Comparison of ENCODE assay signal across 8 mouse cellular contexts in the genomic region with DNA sequence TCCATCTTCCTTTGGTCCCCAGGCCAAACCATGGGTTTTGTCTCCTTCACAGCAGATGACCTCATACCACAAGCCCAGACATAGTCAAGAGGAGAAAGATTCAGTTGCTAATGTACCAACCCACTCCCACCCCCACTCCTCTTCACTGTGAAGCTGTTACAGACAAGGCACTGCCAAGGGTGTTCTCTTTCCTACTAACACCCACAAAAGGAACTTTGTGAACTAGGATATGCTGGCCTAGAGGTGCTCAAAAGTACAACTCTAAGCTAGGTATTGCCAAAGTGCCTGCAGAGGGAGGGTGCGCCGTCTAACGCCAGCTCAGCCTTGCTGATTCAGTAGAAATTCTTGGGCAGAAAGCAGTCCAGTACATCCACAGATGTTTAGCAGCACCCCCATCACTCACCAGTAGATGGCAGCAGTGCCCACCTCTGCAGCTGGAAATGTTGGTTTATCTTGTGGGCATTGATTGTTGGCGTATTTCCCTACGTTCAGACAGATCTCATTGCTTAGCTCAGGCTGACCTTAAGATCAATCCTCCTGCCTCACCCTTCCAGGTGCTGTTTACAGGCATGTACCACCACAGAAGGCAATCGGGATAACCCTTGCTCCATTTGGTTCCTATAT. TPM values are rescaled to one million over a fixed set of nuclear protein-coding genes. Genes with fewer than 3 reads are reported as not detected.
DNase-seq lines count a peak whose midpoint lies in the region; ATAC-seq and TF ChIP-seq lines count a peak whose summit lies in the region.

No protein-coding gene starts in this region.

- in situ Hi-C loops in Patski (cut with MboI; ENCODE audit: low pct_unique_long_range_greater_than_20kb): loop anchor here (5.0 kb wide), 1 partner anchor 255 kb away; no protein-coding TSS in a partner anchor

- no peak overlapping the region for H3K27ac ChIP-seq in left cerebral cortex, adult 2 months

- H3K4me3 ChIP-seq in left cerebral cortex, adult 2 months: no peak overlapping the region

- peak; percentile 93 for TF ChIP-seq CTCF in Patski (IDR thresholded peaks at IDR 0.05)
- TF ChIP-seq CTCF in left cerebral cortex, adult 2 months (IDR thresholded peaks at IDR 0.05): peak; percentile 94

- no peaks in the 10 kb centered on the region for H3K27me3 ChIP-seq in Patski

- intact Hi-C loops in left cerebral cortex, adult 2 months (cut with DNase I): loop anchor here (1.0 to 5.0 kb wide), 2 partner anchors 55 to 257 kb away; a partner anchor contains a TSS

- POLR2A ChIA-PET in Patski (lab: Charles Lee): interaction anchor here (0.7 kb wide), 1 partner anchor 235 kb away, joined by 3 read pairs; no protein-coding TSS in a partner anchor

- CTCF ChIA-PET in Patski (lab: Charles Lee): interaction anchor here (0.7 to 3.2 kb wide), 17 partner anchors 9 to 257 kb away, joined by 3 to 14 read pairs (median 4); no protein-coding TSS in a partner anchor

- ATAC-seq in Patski: no peak
- ATAC-seq in megakaryocyte-erythroid progenitor cell, adult 5-6 weeks (replicated peaks; ENCODE audit: low FRiP score, low TSS enrichment, poor library complexity, severe bottlenecking): peak; percentile 86

- DNase-seq in Patski (ENCODE audit: low read depth, low spot score): peak; percentile 24
- peak; percentile 38 for DNase-seq in cerebellum, adult 8-10 months
- DNase-seq in frontal cortex, adult 2 months (ENCODE audit: extremely low spot score in 1 of 2, low spot score in 1 of 2): peak; percentile 44 to 86
- DNase-seq in hindlimb bud, embryonic 11.5 days (ENCODE audit: extremely low spot score, low read depth, low spot score): peak; percentile 53
- peak; percentile 71 to 76 for DNase-seq in left cerebral cortex, adult 2 months (ENCODE audit: extremely low spot score in 1 of 2, low spot score in 2 of 2)
- peak; percentile 35 to 47 for DNase-seq in right cerebral cortex, postnatal 36 days (ENCODE audit: low spot score in 2 of 2)
- peak; percentile 57 for DNase-seq in yolk sac, embryonic 10.5 days (ENCODE audit: low spot score)

RNA-seq across cellular contexts. Expression of a gene that starts 54.0 kb away (rescaled TPM):
- polyA plus RNA-seq in Patski (2021): 0.04 TPM
- polyA plus RNA-seq in frontal cortex, adult 2 months (2012; rRNA removed): 3.9 and 7.4 TPM in 2 replicates
- 1 to 10 TPM; 4.7 to 5.0 TPM for total RNA-seq in left cerebral cortex, adult 2 months (2021)
- total RNA-seq in megakaryocyte-erythroid progenitor cell, adult 5-6 weeks (2014; fragmentation: Nextera tagmentation): 0.15 TPM in 1 of 2 replicates, not detected in the other
- 0.09 TPM in 1 of 2 replicates, not detected in the other for total RNA-seq in megakaryocyte-erythroid progenitor cell, adult 5-6 weeks (2017)

Comparison
In these comparisons a context has a peak if more than half of its experiments do, and no peak if none do; other contexts are left out.
1. RNA of a gene that starts 54.0 kb away (total RNA-seq): 4.7 to 5.0 TPM in left cerebral cortex, adult 2 months; 0.09 to 0.15 TPM in megakaryocyte-erythroid progenitor cell, adult 5-6 weeks; every median in the first group is over 4 times any median in the second.
2. Peak in every context shown above with its lines, with median percentiles within 50 percentile points of each other: DNase-seq.